Mouse (Mus musculus): ENCODE data around the gene Dnpep.

GRCm38 (mm10) chr1:75293331-75293701 is 24.5 kb downstream of the Dnpep start:
- no peak for TF ChIP-seq POLR2A (IDR thresholded peaks at IDR 0.05; ENCODE audit: low read depth, low read length)
- no peak for TF ChIP-seq CTCF (IDR thresholded peaks at IDR 0.05; ENCODE audit: extremely low read depth, insufficient read length, insufficient replicate concordance, low read depth, low read length)

Data from small intestine, adult 2 months (tissue).